Mouse (Mus musculus): ENCODE results near the gene Fmnl3.

- TF ChIP-seq GATA1 (IDR thresholded peaks at IDR 0.05; ENCODE audit: low read length) (no peak), TAL1 (IDR thresholded peaks at IDR 0.05; ENCODE audit: low read length) (no peak)
Measured at GRCm38 (mm10) chr15:99296213-99296612, 74.1 kb downstream of the Fmnl3 start.

All from erythroblast, embryonic 14.5 days (primary cell).